Mouse (Mus musculus) ES-E14 (cell line): Measurements from ENCODE around the gene Hsd17b6.

ENCODE experiments used
- CHD2 ChIP-seq: IDR thresholded peaks from 2 replicates; pipeline ENCODE4 v1.6.1; 2014; ENCODE audit warnings: mild to moderate bottlenecking, low read depth, low read length, inconsistent platforms
- HCFC1 ChIP-seq: IDR thresholded peaks from 2 replicates; pipeline ENCODE4 v1.6.1; 2012; ENCODE audit warnings: low read length, inconsistent platforms, borderline replicate concordance; ENCODE audit not compliant: insufficient read depth
- MAFK ChIP-seq: IDR thresholded peaks from 2 replicates; pipeline ENCODE4 v1.6.1; 2014; ENCODE audit warnings: mild to moderate bottlenecking, low read depth, low read length, inconsistent platforms; ENCODE audit not compliant: insufficient read depth
- ZC3H11A ChIP-seq: IDR thresholded peaks from 2 replicates; pipeline ENCODE4 v1.6.1; 2012; ENCODE audit warnings: low read depth, mild to moderate bottlenecking, inconsistent platforms, low read length, borderline replicate concordance
- ZNF384 ChIP-seq: IDR thresholded peaks from 2 replicates; pipeline ENCODE4 v1.6.1; 2012; ENCODE audit warnings: low read depth, low read length, inconsistent platforms

- TF ChIP-seq CHD2 (no peak), HCFC1 (no peak), ZC3H11A (no peak), MAFK (peak; percentile 72; the same call in 1 of the 2 replicates), ZNF384 (no peak)
These were observed 29.5 kb upstream of the Hsd17b6 start for GRCm38 (mm10) chr10:128036746-128037425.
